Mouse (Mus musculus): Measurements from ENCODE around the gene Hoxa6.

The Hoxa6 gene

DNA sequence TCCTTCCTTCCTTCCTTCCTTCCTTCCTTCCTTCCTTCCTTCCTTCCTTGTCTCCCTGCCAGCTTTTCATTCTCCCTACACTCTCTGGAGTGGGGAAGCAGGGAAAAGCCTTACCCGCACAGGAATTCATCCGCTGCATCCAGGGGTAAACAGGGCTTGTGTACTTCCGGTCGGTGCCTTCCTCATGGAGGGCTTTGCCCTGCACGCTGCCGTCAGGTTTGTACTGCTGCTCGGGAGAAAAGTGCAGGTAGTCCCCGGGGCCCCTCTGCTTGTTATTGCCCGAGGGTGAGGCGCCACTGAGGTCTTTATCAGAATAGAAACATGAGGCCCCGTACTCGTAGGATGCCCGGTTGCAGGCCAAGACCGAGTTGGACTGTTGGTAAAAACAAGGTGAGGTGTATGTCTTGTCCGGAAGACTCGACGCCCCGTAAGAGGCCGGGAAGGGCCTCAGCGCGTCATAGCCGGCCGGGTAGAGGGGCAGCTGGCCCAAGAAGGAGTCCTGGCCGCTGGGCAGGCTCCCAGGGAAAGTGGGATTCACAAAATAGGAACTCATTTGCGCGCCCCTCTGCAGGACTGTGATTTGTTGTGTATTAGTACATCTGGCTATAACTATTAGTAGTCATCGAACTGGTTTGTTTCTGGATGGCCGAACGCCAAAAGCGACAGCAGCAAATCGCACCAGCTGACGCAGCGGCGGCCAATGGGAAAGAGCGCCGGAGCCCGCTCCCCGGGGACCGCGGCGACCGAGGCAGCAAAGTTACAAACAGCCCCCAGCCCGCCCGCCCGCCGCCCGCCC lies at the start of gene Hoxa6:
Gene Hoxa6 (minus strand): TSS at position 651 of the 796 bp plus-strand sequence.
- DNase-seq (ENCODE audit: low spot score), result no peak

DNA sequence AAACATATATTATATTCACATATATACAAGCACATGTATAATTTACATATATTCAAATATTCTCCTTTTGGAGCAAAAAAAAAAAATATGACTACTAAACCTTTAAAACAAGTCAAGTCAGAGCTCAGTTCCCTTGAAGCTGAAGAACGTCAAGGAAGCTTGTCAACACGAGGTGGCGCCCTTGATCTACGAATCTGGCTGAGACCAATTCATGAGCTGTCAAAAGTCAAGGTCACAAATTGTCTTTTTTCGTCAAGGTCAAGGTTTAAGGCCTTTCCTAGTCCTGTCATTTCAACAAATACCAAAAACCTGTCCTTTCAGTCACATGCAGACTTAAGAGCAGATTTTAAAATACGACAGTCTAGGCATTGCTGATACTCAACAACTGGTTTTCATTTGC lies 48.4 kb upstream of the Hoxa6 start:
- DNase-seq (ENCODE audit: low spot score), result peak; percentile 90

DNA sequence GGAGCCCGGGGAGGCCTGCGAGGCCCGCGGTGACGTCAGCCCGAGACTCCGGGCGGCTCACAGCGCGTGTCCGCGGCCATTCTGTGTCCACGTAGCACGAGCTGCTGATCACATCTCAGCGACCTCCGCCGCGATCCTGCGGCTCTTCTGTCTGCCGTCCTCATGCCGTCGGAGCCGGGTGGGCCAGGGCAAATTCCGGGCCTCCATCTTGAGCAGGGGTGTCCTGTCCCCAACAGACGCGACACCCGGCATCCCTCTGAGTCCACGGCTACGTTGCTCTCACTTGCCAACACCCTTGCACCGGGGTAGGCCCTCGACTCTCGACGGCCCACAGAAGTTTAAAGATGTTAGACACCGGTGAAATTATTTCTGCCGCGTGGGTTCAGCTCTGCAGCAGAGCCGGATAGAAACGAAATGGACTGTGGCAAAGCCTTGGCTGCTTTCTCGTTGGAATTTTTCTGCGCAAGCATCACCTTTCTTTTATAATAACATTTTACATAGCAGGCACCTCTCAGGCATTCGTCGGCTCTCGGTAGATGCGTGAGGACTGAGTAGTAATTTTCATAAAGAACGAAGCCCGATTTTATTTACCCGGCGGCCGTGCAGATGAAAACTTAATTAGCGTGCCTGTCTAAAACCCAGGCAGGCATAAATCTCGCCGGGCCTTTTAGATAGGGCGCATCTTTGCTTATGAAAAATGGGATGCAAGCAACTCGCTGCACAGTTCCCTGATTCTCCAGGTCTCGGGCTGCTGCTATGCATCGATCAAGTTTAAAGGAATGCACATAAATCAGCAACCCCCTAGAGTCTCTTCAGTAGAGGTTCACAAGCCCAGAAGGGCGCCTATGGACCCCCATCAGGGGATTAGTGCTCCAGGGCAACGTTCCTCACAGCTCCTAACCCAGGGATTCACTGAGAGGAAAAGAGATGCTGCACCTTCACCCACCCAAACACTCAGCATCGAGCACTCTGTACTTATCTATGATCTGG lies 45.3 kb upstream of the Hoxa6 start:
- no peak for DNase-seq (ENCODE audit: low spot score)

DNA sequence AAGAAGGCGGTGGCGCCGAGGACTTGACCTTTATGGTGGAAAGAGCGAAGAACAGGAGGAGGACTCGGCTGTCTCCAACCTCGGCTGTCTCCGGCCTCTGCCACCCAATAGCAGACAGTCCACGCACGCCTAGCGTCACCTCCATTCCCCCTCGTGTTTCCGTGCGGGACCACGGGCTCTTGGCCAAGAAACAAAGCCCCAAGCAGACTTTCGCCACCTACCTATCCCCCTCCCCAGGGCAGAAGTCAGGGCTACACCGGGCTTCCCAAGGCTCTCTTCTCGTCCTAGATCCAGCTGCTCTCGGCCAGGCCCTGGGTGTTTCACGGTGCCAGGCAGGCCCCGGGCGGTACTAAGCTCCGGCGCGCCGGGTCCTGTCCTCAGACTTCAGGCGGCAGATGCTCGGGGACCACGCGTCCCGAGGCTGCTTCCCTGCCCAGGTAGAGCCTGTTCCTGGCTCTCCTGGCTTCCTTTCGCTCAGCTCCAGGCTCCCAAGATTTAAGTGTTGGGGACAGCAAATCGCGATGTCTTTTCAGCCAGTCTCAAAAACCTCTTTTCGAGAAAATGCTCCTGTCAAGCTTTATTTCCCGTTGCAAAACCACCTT lies 44.4 kb upstream of the Hoxa6 start:
- no peak for DNase-seq (ENCODE audit: low spot score)

DNA sequence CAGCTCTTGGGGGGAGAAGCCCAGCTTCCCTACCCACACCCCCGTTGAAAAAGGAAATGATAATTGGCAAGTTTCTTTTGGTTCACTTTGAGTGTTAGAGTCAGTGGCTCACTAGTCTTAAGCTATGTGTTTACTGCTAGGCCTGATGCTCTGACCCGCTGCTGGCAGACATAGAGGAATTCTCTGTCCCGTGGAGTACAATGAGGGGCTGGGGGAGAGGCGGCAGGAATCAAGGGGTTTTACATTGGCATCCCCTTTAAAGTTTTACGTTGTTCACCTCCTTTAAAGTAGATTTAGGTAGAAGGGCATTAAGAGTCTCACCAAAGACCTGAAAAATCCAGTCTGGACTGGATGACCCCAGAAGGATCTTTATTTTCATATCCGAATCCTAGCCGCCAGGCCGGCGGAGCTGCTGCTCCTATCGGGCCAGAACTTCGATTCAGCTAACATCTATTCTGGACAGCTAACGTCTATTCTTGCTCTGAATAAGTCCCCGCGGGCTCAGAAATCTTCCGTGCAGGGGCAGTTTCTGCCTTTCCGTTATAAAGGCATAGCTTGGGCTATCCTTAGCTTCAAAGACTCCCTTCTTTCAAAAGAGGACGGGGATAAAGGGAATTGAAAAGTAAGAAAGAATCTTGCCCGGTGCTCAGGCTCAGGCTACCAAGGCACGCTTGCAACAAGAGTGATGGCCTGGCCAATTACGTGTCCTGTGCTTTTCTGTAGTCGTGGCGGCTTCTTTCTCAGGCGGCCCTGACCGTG lies 43.7 kb upstream of the Hoxa6 start:
- no peak for DNase-seq (ENCODE audit: low spot score)

DNA sequence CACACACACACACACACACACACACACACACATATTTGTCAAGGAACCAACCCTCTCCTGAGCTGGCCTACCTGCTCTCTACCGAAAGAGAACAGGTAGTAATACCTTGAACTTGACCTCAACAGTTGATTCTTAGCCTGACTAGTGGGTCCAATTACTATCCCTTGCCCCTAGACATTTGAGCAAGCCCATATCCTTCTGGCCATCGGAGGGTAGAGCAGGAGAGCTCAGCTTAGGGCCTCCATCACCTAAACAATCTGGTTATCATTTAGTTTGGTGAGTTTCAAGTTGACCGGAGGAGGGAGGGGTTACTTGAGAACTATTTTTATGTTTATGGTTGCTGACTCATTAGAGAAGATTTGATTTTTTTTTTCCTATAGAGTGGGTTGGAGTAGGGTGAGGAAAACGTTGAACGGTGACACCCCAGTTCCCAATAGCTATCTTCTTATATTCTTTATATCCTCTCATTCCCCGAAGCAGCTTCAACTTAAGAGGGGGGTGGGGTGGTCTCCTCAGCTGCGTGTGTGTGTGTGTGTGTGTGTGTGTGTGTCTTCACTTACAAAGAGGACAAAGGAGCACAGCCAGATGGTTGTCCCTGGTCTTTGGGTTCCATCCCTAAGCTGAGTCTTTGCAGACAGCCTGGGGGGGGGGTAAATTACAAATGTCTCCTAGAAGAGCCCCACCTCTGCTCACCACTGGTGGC lies 42.8 kb upstream of the Hoxa6 start:
- DNase-seq (ENCODE audit: low spot score), result no peak

DNA sequence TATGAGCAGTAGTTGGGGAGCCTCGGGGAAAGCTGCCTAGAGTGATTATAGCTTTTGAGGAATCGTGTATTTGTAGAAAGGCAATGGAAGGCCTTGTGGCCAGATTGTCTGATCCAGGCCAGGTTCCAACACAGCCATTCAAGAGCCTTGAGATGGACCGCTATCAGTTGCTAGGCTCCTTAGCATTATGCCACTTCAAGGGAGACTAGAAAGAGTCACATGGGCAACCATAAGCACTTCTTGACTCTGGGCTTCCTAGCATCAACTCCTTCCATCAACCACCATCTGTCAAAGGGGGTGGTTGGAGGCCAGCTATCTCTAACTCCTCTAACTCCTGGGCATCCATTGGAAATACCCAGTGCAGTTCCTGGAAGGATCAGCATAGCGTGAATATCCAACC lies 41.3 kb upstream of the Hoxa6 start:
- no peak for DNase-seq (ENCODE audit: low spot score)

DNA sequence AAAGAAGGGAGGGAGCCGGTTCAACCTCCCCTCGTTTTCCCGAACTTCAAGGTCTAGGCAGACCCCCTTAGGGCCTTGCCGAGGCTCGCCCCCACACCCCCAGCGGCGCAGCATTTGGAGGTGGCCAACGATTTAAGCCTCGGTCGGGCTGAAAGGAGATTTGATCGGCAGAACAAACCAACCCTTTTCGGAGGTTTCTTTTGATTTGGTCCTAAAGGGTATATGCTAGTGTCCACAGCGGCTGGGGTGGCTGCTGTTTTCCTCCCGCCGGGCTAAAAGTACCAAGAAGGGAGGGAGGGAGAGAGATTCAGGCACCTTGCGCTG lies 40.9 kb upstream of the Hoxa6 start:
- DNase-seq (ENCODE audit: low spot score), result no peak

DNA sequence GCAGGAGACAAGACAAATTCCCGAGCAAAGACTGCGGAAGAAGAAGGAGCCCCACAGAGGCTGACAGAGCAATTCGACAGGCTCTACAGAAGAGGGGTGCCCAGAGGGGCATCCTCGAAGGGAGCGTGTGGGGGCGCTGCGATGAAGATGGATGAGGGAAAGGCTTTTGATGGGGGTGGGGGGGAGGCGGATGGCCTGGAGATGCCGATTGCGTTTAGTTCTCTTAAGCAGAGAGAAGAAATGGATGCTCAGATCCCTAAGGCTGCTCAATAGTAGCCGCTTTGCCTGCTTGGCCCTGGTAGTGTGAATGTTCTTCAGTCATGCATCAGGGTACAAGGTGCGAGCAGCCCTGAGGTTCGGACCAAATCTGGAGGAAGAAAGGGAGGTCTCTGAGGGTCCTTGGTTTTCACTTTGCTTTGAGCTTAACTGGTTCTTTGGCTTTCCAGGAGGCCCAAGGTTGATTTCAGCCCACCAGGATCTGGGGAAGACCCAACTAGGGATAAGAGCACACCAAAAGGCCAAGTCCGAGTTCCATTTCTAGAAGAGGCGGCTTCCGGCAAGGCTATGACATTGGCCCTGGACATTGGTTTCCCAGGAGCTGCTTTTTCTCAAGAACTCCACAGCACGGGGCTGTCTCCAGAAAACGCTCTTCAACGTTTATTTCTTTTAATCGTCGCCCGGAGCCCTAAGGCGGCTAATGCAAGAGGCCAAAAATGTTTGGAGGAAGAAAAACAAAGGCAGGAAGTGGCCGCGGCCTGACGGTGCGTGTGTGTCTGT lies 40.3 kb upstream of the Hoxa6 start:
- DNase-seq (ENCODE audit: low spot score), result no peak

DNA sequence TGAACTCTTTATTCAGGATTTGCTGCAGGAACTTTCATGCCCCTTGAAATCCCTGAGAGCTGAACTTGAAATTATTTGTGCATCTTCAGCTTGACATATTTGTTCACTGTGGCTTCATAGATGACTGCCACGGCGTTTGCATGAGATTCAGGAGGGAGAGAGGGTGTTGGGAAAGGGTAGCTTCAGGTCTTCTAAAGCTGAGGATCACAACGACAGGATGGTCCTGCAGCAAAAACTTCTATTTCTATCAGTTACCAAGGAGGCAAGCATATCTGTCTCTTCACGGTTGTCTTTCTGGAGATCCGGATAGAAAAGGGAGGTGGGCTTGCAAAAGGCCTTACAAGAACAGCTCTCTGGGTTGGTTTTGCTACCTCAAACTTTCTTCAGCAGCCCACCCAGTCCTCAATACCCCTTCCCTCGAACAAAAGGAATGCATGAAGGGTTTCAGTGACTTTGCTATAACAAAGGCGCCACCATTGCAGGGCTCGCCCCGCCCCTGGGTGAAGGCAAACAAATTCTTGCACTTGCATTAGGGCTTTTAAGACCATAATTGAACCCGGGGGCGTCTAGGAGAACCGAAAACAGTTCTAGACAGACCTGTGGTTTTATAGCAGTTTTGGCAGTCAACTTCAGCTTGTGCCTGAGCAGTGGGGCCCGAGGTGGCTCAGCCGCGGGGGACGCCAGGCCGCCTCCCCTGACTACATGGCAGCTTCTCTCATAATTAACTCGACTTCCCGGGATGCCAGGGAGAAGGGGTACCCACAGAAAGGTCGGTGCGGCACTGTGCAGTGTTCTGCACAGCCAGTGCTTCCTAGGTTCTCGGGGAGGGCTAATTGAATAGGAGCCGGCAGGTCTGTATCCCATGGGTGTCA lies 39.5 kb upstream of the Hoxa6 start:
- DNase-seq (ENCODE audit: low spot score), result no peak

DNA sequence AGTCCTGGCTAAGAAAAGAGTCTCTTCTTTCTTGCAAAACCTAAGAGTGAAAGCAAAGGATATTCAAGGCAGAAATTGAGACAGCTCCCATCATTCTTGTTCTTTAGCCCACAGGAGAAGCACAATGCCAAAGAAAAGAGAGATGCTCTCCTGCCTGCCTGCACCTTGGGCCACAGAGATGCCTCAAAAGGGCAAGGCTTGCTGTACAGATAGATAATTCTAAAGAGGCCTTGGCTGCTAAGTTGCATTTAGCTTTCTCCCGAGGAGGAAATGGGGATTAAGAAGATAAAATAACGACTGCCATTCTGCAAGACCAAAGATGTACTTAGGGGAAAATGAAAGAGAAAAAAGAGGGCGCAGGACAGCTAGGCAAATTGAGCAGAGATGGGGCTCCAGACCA lies 38.4 kb upstream of the Hoxa6 start:
- DNase-seq (ENCODE audit: low spot score), result no peak

DNA sequence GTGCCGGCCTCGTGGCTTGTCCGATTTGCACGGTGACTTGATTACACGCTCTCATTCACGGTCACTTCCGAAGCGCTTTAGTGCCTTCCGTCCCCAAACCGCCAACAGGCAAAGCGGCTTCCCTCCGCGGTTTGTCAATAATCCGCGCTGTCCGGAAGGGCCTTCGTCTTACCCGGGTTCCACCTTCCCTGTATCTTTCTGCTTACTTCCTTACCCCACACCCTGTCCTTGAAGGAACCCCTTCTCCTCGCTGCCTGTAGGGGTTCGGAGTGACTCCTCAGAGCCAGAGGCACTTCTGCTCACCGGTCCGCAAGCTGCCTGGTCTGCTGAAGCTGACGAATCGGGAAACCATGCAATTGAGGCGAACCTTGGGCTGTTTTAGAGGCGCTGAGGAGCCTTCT lies 37.9 kb upstream of the Hoxa6 start:
- DNase-seq (ENCODE audit: low spot score), result no peak

DNA sequence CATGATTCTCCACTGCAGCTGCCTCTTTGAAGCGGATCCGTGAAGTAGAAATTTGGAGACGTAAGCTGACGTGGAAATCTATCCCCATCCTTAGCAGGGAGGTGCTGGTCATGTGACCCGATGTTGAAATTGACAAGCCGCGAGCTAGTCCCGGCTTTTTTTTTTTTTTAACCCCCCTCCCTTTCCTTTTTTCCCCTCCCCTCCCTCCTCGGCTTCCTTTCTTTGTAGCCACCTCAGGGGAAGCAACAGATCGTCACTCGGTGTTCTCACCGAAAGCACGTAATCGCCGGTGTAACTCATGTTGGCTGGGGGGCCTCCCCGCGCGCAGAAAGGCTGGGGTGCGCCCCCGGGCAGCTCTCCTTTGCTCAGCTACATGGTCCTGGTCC lies 37.2 kb upstream of the Hoxa6 start, which contains the start of gene Hoxa11:
Gene Hoxa11 (minus strand): TSS at position 54 of the 386 bp plus-strand sequence.
- DNase-seq (ENCODE audit: low spot score), result no peak

DNA sequence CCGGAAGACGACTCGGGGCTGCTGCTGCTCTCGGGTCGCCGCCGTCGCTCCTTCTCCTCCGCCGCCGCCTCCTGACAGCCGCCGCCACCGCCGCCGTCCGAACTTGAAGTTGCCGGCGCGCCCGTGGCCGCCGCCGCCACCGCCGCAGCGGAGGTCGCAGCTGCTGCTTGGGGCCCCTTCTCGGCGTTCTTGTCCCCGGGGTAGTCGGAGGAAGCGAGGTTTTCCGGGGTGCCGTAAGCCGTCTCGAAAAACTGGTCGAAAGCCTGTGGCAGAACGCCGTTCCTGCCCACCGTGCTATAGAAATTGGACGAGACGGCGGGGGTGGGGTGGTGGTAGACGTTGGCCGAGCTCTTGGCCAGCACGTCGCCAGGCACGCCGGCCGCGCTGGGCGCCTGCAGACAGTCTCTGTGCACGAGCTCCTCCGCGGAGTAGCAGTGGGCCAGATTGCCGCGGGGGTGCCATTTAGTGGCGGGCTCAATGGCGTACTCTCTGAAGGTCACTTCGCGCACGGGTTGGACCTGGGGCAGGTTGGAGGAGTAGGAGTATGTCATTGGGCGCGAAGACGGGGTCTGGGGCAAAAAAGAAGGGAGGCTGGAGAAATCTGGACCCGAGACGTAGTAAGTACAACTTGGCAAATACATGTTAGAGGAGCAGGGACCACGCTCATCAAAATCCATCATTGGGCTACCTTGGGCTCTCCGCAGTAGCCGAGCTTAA lies 36.7 kb upstream of the Hoxa6 start:
- DNase-seq (ENCODE audit: low spot score), result no peak

DNA sequence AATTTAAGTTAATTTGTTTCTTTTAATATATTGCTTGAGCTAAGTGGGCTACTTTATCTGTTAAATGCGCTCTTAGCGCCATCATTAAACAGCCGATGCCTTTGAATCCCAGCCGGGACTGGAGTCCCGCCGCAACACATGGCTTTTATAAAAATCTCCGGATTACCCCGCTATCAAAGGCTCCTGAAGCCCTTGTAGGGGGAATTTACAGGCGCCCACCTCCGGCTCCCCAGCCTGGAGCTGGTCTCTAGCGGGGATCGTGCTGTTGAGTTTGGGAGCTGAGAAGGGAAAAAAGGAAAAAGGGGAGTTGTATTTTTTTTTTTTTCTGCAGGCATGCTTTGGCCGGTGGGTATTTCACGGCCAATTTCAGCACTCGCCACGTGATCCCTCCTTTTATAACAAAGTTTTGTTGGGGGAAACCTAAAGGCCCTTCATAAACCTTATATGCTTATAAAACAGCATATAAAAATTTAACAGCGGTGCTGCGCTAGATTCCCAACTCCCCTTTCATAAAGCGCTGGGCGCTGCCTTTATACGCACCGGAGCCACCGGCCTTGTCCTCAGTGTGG lies 36.0 kb upstream of the Hoxa6 start:
- DNase-seq (ENCODE audit: low spot score), result no peak

DNA sequence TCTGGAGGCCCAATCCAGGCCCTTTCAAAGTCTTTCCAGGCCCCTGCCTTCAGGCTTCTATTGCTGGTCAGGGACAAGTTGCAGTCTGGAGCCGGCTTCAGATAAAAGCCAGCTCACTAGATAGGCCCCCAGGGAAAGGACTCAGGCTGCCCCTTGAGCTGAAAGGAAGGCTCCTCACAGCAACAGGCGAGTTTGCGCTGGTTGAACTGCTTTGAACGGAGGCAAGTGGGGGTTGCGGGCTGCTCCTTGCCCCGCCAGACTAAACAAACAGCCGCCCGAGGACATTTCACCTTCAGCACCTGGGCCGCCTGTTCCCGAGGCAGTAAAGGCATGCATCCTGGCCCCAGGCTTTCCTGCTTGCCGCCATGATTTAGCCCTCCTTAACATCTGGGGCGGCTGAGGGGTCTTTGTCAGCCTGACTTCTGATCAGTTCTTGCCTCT lies 35.2 kb upstream of the Hoxa6 start:
- DNase-seq (ENCODE audit: low spot score), result no peak

DNA sequence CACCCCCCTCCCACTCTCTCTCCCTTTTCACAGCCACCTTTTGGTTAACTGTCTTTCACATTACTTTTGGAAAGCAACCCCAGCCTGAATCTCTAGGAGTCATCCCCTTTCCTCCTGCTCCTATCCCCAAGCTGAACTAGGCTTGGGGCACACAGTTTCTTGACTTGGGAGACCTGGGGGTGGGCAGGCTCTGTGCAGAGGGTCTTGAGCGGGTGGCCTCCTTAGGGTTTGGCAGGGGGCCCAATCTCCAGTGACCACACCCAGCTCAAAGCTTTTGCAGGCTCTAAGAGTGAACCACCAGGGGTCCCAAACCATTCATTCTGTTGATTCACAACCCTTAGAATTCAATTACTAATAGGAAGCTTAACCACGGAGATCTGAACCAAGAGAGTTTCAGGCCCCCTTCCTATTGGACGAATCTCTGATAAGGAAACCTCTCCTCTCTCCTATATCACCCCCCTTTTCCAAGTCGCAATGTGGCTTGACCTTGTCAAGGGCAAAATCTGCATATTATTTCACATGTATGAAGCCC lies 34.3 kb upstream of the Hoxa6 start:
- no peak for DNase-seq (ENCODE audit: low spot score)

DNA sequence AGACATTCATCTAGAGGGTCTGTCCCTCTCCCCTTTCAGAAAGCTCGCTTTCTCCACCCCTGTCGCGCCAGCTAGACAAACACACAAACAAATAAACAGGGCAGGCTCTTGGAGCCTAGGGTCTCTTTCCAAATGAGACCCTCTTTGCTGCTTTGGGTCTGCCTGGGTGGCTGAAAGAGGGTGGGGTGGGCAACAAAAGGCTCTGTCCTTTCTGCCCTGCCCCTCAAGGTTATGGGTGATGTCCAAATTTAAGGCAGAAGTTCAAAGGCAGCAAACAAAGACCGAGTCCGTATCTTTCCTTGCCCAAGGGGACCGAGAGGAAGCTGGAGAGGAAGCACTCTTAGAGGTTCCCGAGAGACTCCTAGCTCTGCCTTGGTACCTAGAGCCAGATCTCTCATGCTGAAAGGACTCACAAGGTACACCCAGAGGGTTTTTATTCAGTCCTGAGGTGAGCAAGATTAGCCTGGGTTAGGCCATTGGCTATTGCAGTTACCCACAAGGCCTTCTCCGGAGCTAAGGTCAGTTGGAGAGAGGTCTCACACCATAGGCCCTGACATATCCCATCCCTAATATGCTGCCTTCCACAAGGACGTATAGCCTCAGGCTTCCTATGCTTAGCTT lies 32.6 kb upstream of the Hoxa6 start:
- DNase-seq (ENCODE audit: low spot score), result no peak

Data from adipocyte (in vitro differentiated cells).